Mouse (Mus musculus): ENCODE measurements around the gene Zup1. TPM values are rescaled to one million over a fixed set of nuclear protein-coding genes. Genes with fewer than 3 reads are reported as not detected.

Zup1 gene
- polyA plus RNA-seq, 1 experiment = 1.7 TPM

- Histone ChIP-seq H3K4me3 (ENCODE audit: insufficient read depth, poor library complexity, severe bottlenecking) (no peak overlapping the region), H3ac (ENCODE audit: control insufficient read depth, insufficient read length, low read depth) (no peak overlapping the region), H3K79me2 (ENCODE audit: control insufficient read depth, insufficient read depth) (no peaks in the 10 kb centered on the region), H3K27me3 (ENCODE audit: control insufficient read depth, insufficient read depth, insufficient read length) (no peaks in the 10 kb centered on the region), H3K36me3 (ENCODE audit: control insufficient read depth, insufficient read depth) (no peaks in the 10 kb centered on the region), H3K79me3 (ENCODE audit: low read depth) (no peaks in the 10 kb centered on the region)
- TF ChIP-seq USF1 (IDR thresholded peaks at IDR 0.05; ENCODE audit: low read depth) (no peak), FOSL1 (IDR thresholded peaks at IDR 0.05; ENCODE audit: insufficient read depth, low read length, poor library complexity, severe bottlenecking) (no peak), CEBPB (IDR thresholded peaks at IDR 0.05; ENCODE audit: low read depth) (no peak), MYOG (IDR thresholded peaks at IDR 0.05; ENCODE audit: control insufficient read depth, extremely low read depth, insufficient read length) (no peak), MYOD1 (IDR thresholded peaks at IDR 0.05; ENCODE audit: control insufficient read depth, insufficient read length, low read depth) (no peak), CTCF (IDR thresholded peaks at IDR 0.05; ENCODE audit: control insufficient read depth, insufficient read depth, insufficient read length) (no peak), MAX (IDR thresholded peaks at IDR 0.05) (no peak)
Measured at GRCm38 (mm10) chr10:33872672-33873398, 78.2 kb downstream of the Zup1 start.

GRCm38 (mm10) chr10:33870441-33870840 is 80.6 kb downstream of the Zup1 start:
- H3K36me3 ChIP-seq (ENCODE audit: control insufficient read depth, insufficient read depth) = no peaks in the 10 kb centered on the region
- no peak overlapping the region for H3ac ChIP-seq (ENCODE audit: control insufficient read depth, insufficient read length, low read depth)
- TF ChIP-seq MYOG (IDR thresholded peaks at IDR 0.05; ENCODE audit: control insufficient read depth, extremely low read depth, insufficient read length) = no peak
- no peak for TF ChIP-seq CTCF (IDR thresholded peaks at IDR 0.05; ENCODE audit: control insufficient read depth, insufficient read depth, insufficient read length)
- no peak for TF ChIP-seq FOSL1 (IDR thresholded peaks at IDR 0.05; ENCODE audit: insufficient read depth, low read length, poor library complexity, severe bottlenecking)
- no peak for TF ChIP-seq MYOD1 (IDR thresholded peaks at IDR 0.05; ENCODE audit: control insufficient read depth, insufficient read length, low read depth)
- no peak for TF ChIP-seq MAX (IDR thresholded peaks at IDR 0.05)
- TF ChIP-seq CEBPB (IDR thresholded peaks at IDR 0.05; ENCODE audit: low read depth) = no peak
- no peak for TF ChIP-seq USF1 (IDR thresholded peaks at IDR 0.05; ENCODE audit: low read depth)
- no peak overlapping the region for H3K4me3 ChIP-seq (ENCODE audit: insufficient read depth, poor library complexity, severe bottlenecking)
- no peaks in the 10 kb centered on the region for H3K79me2 ChIP-seq (ENCODE audit: control insufficient read depth, insufficient read depth)
- H3K27me3 ChIP-seq (ENCODE audit: control insufficient read depth, insufficient read depth, insufficient read length) = no peaks in the 10 kb centered on the region
- H3K79me3 ChIP-seq (ENCODE audit: low read depth) = no peaks in the 10 kb centered on the region

Other genes starting within 250 kb of the Zup1 start
- not detected for gene Sult3a2, start 164.6 kb downstream of the Zup1 start, polyA plus RNA-seq (2012; fragmentation: generic; extraction: Trizol)
- gene Sult3a1, start 93.5 kb downstream of the Zup1 start, polyA plus RNA-seq (2012; fragmentation: generic; extraction: Trizol) = not detected
- gene Rsph4a, start 46.2 kb downstream of the Zup1 start, polyA plus RNA-seq (2012; fragmentation: generic; extraction: Trizol) = not detected
- gene Rwdd1, start 68.4 kb upstream of the Zup1 start, polyA plus RNA-seq (2012; fragmentation: generic; extraction: Trizol) = 114 TPM
- gene Trappc3l, start 86.3 kb upstream of the Zup1 start, polyA plus RNA-seq (2012; fragmentation: generic; extraction: Trizol) = not detected
- not detected for gene Calhm4, start 93.0 kb upstream of the Zup1 start, polyA plus RNA-seq (2012; fragmentation: generic; extraction: Trizol)
- 0.13 TPM for gene Calhm5, start 145.2 kb upstream of the Zup1 start, polyA plus RNA-seq (2012; fragmentation: generic; extraction: Trizol)
- not detected for gene Calhm6, start 176.7 kb upstream of the Zup1 start, polyA plus RNA-seq (2012; fragmentation: generic; extraction: Trizol)

Measured in C2C12 (cell line).